Mouse (Mus musculus) forebrain, embryonic 11.5 days (tissue): ENCODE results near the gene Sgpp2. TPM values are rescaled to one million over a fixed set of nuclear protein-coding genes. Genes with fewer than 3 reads are reported as not detected.

ENCODE experiments used
- ATAC-seq: fragments of 200-750 bp; cut with Nextera tagmentation; replicated peaks from 2 replicates; pipeline ENCODE4 v1.8.0; 2017; ENCODE audit warnings: moderate TSS enrichment; ENCODE audit not compliant: low FRiP score
- DNase-seq: peaks from one replicate; pipeline ENCODE4 v3.0.0-alpha.2; 2017; ENCODE audit warnings: low spot score
- H3K27ac ChIP-seq: fragments of 300-500 bp; sonication (generic); 2 replicates; pipeline ENCODE4 v1.5.1; 2014; ENCODE audit warnings: low read depth, low read length
- H3K27me3 ChIP-seq: fragments of 300-500 bp; sonication (generic); 2 replicates; pipeline ENCODE4 v1.6.1; 2014; ENCODE audit warnings: mild to moderate bottlenecking, low read length, mixed read lengths; ENCODE audit not compliant: control insufficient read depth, insufficient read depth
- H3K36me3 ChIP-seq: fragments of 300-500 bp; sonication (generic); 2 replicates; pipeline ENCODE4 v1.6.1; 2014; ENCODE audit warnings: mild to moderate bottlenecking, low read length, moderate library complexity, mixed read lengths; ENCODE audit not compliant: control insufficient read depth, insufficient read depth
- H3K4me1 ChIP-seq: fragments of 300-500 bp; sonication (generic); replicated peaks from 2 replicates; pipeline ENCODE4 v1.6.1; 2014; ENCODE audit warnings: low read length, mixed read lengths; ENCODE audit not compliant: control insufficient read depth, insufficient read depth
- H3K4me2 ChIP-seq: fragments of 300-500 bp; sonication (generic); 2 replicates; pipeline ENCODE4 v1.6.1; 2014; ENCODE audit warnings: low read depth, mild to moderate bottlenecking, low read length, moderate library complexity, mixed read lengths; ENCODE audit not compliant: severe bottlenecking
- H3K4me3 ChIP-seq: fragments of 300-500 bp; sonication (generic); 2 replicates; pipeline ENCODE4 v1.5.1; 2014; ENCODE audit warnings: low read depth, low read length
- H3K9ac ChIP-seq: fragments of 300-500 bp; sonication (generic); 2 replicates; pipeline ENCODE4 v1.6.1; 2014; ENCODE audit warnings: low read length
- H3K9me3 ChIP-seq: fragments of 300-500 bp; sonication (generic); 2 replicates; pipeline ENCODE4 v1.6.1; 2016; ENCODE audit warnings: low read length, mixed read lengths; ENCODE audit not compliant: control insufficient read depth
- WGBS: fragments of 180-500 bp; shearing (Covaris S2); extraction: QIAGEN DNeasy Blood & Tissue Kit; methylation state at CpG from one replicate; pipeline ENCODE4 v1.1.7; 2014; 5-methylcytosine and 5-hydroxymethylcytosine counted together
- polyA plus RNA-seq: library from polyadenylated mRNA; unstranded; fragments of >200 nt; fragmentation: Nextera tagmentation; extraction: Ambion mirVana; gene quantifications from 2 replicates; pipeline ENCODE4 v1.2.1, GENCODE M21; 2014

Gene Sgpp2
- polyA plus RNA-seq, 1 experiment from 2014 or later, result 3.2 TPM

- no peaks in the 10 kb centered on the region for H3K36me3 ChIP-seq
- 91% methylated on average over 12 of the region's 12 CpGs for WGBS
- no peak overlapping the region for H3K9ac ChIP-seq
- DNase-seq, result no peak
- H3K27ac ChIP-seq, result no peak overlapping the region
- no peak overlapping the region for H3K4me2 ChIP-seq
- no peak overlapping the region for H3K4me3 ChIP-seq
- no peaks in the 10 kb centered on the region for H3K27me3 ChIP-seq
- no peaks in the 10 kb centered on the region for H3K4me1 ChIP-seq
- no peaks in the 10 kb centered on the region for H3K9me3 ChIP-seq
- ATAC-seq, result no peak
Measured at GRCm38 (mm10) chr1:78347317-78347806, 37.2 kb downstream of the Sgpp2 start.

- H3K9me3 ChIP-seq, result no peaks in the 10 kb centered on the region
- no peaks in the 10 kb centered on the region for H3K4me1 ChIP-seq
- no peak overlapping the region for H3K9ac ChIP-seq
- H3K27me3 ChIP-seq, result no peaks in the 10 kb centered on the region
- no peak overlapping the region for H3K4me2 ChIP-seq
- ATAC-seq (no peak), DNase-seq (no peak)
- no peak overlapping the region for H3K27ac ChIP-seq
- WGBS, result 100% methylated on average over 1 of the region's 1 CpGs
- no peak overlapping the region for H3K4me3 ChIP-seq
- H3K36me3 ChIP-seq, result no peaks in the 10 kb centered on the region
Measured at GRCm38 (mm10) chr1:78349219-78349618, 39.1 kb downstream of the Sgpp2 start.

GRCm38 (mm10) chr1:78353254-78353653 lies 43.1 kb downstream of the Sgpp2 start:
- Histone ChIP-seq H3K9me3 (no peaks in the 10 kb centered on the region), H3K9ac (no peak overlapping the region), H3K4me2 (no peak overlapping the region), H3K4me1 (no peaks in the 10 kb centered on the region), H3K36me3 (no peaks in the 10 kb centered on the region), H3K27ac (no peak overlapping the region), H3K27me3 (no peaks in the 10 kb centered on the region), H3K4me3 (no peak overlapping the region)
- ATAC-seq, result no peak
- no peak for DNase-seq
- WGBS, result 74% methylated on average over 1 of the region's 1 CpGs

- H3K9ac ChIP-seq, result no peak overlapping the region
- no peaks in the 10 kb centered on the region for H3K4me1 ChIP-seq
- no peak overlapping the region for H3K4me2 ChIP-seq
- H3K27me3 ChIP-seq, result no peaks in the 10 kb centered on the region
- H3K27ac ChIP-seq, result no peak overlapping the region
- WGBS, result 56% methylated on average over 4 of the region's 4 CpGs
- DNase-seq (no peak), ATAC-seq (no peak)
- H3K9me3 ChIP-seq, result no peaks in the 10 kb centered on the region
- H3K4me3 ChIP-seq, result no peak overlapping the region
- no peaks in the 10 kb centered on the region for H3K36me3 ChIP-seq
Measured at GRCm38 (mm10) chr1:78355123-78355522, 45.0 kb downstream of the Sgpp2 start.

- H3K27ac ChIP-seq, result no peak overlapping the region
- no peak overlapping the region for H3K9ac ChIP-seq
- no peaks in the 10 kb centered on the region for H3K9me3 ChIP-seq
- no peaks in the 10 kb centered on the region for H3K36me3 ChIP-seq
- ATAC-seq (no peak), DNase-seq (no peak)
- WGBS, result 90% methylated on average over 4 of the region's 4 CpGs
- no peak overlapping the region for H3K4me3 ChIP-seq
- H3K4me1 ChIP-seq, result no peaks in the 10 kb centered on the region
- H3K27me3 ChIP-seq, result no peaks in the 10 kb centered on the region
- H3K4me2 ChIP-seq, result no peak overlapping the region
Measured at GRCm38 (mm10) chr1:78357415-78357814, 47.3 kb downstream of the Sgpp2 start.

GRCm38 (mm10) chr1:78357868-78358267 lies 47.7 kb downstream of the Sgpp2 start:
- no peaks in the 10 kb centered on the region for H3K27me3 ChIP-seq
- no peak overlapping the region for H3K4me2 ChIP-seq
- no peaks in the 10 kb centered on the region for H3K36me3 ChIP-seq
- no peak overlapping the region for H3K27ac ChIP-seq
- H3K4me1 ChIP-seq, result no peaks in the 10 kb centered on the region
- no peaks in the 10 kb centered on the region for H3K9me3 ChIP-seq
- 84% methylated on average over 1 of the region's 1 CpGs for WGBS
- no peak for ATAC-seq
- H3K4me3 ChIP-seq, result no peak overlapping the region
- H3K9ac ChIP-seq, result no peak overlapping the region
- DNase-seq, result no peak

GRCm38 (mm10) chr1:78363965-78364889 lies 54.1 kb downstream of the Sgpp2 start:
- peak; percentile 76 for ATAC-seq
- Histone ChIP-seq H3K9ac (no peak overlapping the region), H3K9me3 (no peaks in the 10 kb centered on the region), H3K27ac (no peak overlapping the region), H3K36me3 (no peaks in the 10 kb centered on the region), H3K4me2 (no peak overlapping the region), H3K4me3 (no peak overlapping the region), H3K4me1 (no peaks in the 10 kb centered on the region), H3K27me3 (no peaks in the 10 kb centered on the region)
- WGBS, result 18% methylated on average over 13 of the region's 13 CpGs
- peak; percentile 59 for DNase-seq

GRCm38 (mm10) chr1:78367806-78368205 lies 57.7 kb downstream of the Sgpp2 start:
- no peaks in the 10 kb centered on the region for H3K4me1 ChIP-seq
- no peak overlapping the region for H3K4me2 ChIP-seq
- H3K9ac ChIP-seq, result no peak overlapping the region
- 53% methylated on average over 5 of the region's 5 CpGs for WGBS
- no peaks in the 10 kb centered on the region for H3K9me3 ChIP-seq
- ATAC-seq (no peak), DNase-seq (no peak)
- no peaks in the 10 kb centered on the region for H3K27me3 ChIP-seq
- no peak overlapping the region for H3K27ac ChIP-seq
- H3K36me3 ChIP-seq, result no peaks in the 10 kb centered on the region
- no peak overlapping the region for H3K4me3 ChIP-seq

GRCm38 (mm10) chr1:78370121-78370520 lies 60.0 kb downstream of the Sgpp2 start:
- Histone ChIP-seq H3K9ac (no peak overlapping the region), H3K4me2 (no peak overlapping the region), H3K4me1 (no peaks in the 10 kb centered on the region), H3K4me3 (no peak overlapping the region), H3K9me3 (no peaks in the 10 kb centered on the region), H3K27me3 (no peaks in the 10 kb centered on the region), H3K36me3 (no peaks in the 10 kb centered on the region), H3K27ac (no peak overlapping the region)
- ATAC-seq (no peak), DNase-seq (no peak)
- 70% methylated on average over 6 of the region's 6 CpGs for WGBS
